Mouse (Mus musculus) retina, postnatal 7 days (tissue): ENCODE data around the gene Rdh16f1.
A peak's percentile ranks its signal among the peaks of the same experiment; 100 is the strongest.

ENCODE experiments used
- DNase-seq: peaks from one replicate; pipeline ENCODE4 v3.0.0-alpha.2; 2012; ENCODE audit warnings: low read depth, low spot score

Rdh16f1 gene

GRCm38 (mm10) chr10:127759181-127760110 is at the start of gene Rdh16f1, which contains the start of gene Rdh1:
TSS of gene Rdh16f1 (plus strand) at chr10:127759787.
TSS of gene Rdh1 (plus strand) at chr10:127759721.
- DNase-seq, result no peak

- no peak for DNase-seq
Measured at GRCm38 (mm10) chr10:127710331-127710730, 49.3 kb upstream of the Rdh16f1 start.

DNA sequence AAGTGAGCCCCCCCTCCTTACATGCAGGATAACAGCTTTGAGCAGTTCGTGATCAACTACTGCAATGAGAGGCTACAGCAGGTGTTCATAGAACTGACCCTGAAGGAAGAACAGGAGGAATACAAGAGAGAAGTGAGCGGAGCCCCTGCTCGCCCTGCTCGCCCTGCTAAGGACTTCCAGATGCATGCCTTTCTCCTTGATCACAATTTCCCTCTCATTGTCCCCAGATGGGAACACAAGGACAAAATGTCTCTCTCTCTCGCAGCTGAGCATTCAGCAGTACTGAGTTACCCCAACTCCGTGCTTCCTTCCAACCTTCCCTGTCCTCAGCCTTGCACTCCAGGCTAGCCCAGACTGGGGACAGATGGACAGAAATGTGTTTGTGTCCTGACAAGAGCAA is 46.9 kb upstream of the Rdh16f1 start:
- DNase-seq, result no peak

- DNase-seq, result no peak
Measured at GRCm38 (mm10) chr10:127721671-127722418, 37.7 kb upstream of the Rdh16f1 start.

DNA sequence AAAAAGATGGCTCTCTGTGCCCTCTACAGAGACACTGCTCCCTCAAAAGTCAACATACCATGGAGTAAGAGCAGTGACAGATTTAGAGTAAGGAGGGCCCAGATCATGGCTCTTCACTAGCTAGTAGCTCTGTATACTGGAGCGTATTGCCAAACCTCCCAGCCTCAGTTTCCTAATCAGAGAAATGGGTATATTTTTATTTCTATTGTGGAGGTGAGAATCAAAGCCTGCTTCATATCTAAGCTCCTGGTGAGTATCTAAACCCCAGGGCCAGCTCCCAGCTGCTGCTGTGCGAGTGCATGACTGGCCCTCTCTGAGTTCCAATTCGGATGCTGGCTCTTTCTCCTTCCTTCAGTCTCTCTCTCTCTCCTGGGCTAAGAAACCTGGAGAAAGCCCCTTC is 35.4 kb upstream of the Rdh16f1 start, which contains the start of gene Tac2:
Gene Tac2, plus strand, starts transcription at position 301 of the 400 bp plus-strand sequence.
- DNase-seq, result no peak

GRCm38 (mm10) chr10:127725136-127725535 is 34.5 kb upstream of the Rdh16f1 start:
- no peak for DNase-seq

DNA sequence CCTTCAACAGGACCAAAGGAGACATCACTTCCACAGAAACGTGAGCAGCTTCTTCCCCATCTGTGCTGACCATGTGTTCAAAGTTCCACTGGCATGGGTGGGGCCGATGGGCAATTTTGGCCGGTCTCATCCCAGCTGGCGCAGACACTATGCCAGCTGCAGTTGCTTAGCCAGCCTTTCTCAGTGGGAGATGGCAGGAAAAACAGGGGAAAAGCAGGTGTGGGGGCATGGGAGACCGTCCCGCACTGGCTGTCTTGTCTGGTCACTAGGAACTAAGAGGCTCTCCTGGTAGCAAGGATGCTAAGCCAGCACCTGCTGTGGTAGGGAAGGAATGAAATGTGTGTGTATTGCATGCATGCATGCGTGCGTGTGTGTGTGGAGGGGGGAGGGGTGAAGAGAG is 31.1 kb upstream of the Rdh16f1 start:
- no peak for DNase-seq

DNA sequence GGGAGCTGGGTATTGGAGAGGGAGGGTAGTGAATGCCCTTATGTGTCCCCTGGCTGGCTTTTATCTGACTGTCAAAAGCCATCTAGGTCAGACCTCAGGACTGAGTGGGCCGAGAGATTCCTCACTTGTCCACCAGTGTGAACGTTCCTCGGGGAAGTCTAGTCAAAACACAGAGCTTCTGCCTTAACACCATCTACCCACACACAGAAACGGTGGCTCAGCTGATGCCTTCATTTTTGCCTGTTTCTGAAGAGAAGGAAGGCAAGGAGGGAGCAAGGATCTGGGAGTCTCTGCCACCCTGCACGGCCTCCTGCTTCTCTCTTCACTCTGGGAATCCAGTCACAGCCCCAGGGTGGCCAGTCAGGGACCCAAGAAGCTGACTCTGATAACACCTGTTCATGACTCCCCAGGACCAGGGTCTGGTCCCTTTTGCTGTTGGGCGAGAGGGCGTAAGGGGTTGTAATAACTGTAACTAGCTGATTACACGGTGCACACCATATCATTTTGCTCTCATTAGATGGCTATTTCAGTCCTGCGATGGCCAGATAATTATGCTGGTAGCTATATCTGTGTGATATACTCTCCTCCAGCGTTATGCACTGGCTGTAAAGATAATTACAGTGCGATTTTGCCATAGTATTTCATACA is 29.2 kb upstream of the Rdh16f1 start:
- DNase-seq, result no peak

GRCm38 (mm10) chr10:127730933-127731310 is 28.7 kb upstream of the Rdh16f1 start:
- no peak for DNase-seq

DNA sequence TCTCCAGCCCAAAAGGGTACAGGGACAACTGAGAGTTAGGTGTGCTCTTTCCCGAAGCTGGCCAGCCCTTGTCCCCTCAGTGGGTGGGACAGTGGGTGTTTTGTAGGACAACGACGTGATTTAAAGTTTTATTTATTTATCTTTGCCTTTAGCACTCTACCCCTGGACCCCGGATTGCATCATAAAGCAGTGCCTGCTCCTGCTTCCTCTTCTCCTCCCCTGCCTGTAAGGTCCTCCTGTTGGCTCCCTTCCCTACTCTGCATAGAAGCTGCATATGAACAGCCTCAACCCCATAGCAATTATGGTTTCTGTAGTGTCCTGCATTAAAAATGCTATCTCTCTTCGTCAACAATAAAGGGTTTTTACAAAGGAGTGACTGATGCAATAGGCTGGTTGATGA is 28.2 kb upstream of the Rdh16f1 start:
- no peak for DNase-seq

DNA sequence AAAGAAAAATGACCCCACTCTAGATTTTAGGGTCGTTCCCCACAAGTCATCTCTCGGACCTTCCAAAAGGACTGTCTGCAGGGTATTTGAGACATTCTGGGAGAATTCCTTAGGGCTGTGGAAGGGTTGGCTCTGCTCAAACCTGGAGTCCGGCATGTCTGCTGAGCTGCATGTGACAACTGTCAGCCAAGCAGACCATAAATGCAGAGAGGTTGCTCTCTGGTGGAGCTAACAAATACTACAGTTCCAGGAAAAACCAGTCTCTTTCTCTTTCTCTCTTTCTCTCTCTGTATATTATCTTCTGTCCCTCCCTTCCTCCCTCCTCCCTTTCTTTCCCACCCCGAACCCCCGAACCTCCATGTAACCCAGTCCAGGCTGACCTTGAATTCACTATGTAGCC is 25.2 kb upstream of the Rdh16f1 start:
- DNase-seq, result no peak

GRCm38 (mm10) chr10:127736266-127736665 is 23.3 kb upstream of the Rdh16f1 start:
- no peak for DNase-seq

DNA sequence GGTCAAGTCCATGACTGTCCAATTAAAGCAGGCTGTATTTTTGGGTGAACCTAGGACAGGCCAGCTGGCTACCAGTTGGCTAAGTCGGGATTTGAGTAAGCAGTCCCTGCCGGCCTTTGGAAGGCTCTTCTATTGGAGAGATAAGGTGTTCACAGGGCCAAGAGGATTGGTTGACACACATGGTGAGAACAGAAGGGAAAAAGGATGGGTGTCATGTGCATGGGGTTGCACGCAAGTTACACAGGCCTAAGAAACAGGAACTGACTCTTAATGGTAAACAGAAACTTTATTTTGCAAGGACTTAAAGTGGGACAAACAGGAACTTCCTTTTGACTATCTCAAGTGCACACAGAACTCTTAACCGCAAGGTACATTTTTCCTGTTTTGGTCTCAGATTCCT is 22.7 kb upstream of the Rdh16f1 start:
- no peak for DNase-seq

- no peak for DNase-seq
Measured at GRCm38 (mm10) chr10:127737552-127737951, 22.0 kb upstream of the Rdh16f1 start.

DNA sequence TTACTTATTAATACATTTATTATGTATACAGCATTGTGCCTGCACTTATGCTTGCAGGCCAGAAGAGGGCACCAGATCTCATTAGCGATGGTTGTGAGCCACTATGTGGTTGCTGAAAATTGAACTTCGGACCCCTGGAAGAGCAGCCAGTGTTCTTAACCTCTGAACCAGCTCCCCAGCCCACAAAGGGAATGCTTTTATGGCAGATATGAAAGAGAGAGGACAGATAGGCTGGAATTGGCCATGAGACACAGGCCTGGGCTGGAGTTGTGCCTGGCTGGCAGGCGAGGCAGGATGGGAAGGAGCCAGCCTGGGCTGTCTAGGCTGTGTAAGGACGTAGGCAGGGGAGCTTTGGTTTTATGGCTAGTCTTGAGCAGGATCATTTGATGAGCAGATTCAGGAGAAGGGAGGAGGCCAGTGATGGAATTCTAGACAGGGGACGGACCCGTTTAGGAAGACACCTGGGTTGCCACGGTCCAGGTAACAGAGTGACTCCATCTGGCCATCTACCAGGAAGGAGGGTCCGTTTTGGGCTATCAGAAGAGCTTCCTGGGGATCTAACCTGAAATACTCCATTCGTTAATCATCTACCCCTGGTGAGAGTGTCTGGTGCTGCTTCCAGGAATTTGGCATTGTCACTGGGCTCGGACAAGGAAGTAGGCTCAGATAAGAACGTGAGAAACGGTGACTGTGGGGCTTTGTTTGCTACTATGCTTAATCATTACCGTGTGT is 21.3 kb upstream of the Rdh16f1 start:
- no peak for DNase-seq

DNA sequence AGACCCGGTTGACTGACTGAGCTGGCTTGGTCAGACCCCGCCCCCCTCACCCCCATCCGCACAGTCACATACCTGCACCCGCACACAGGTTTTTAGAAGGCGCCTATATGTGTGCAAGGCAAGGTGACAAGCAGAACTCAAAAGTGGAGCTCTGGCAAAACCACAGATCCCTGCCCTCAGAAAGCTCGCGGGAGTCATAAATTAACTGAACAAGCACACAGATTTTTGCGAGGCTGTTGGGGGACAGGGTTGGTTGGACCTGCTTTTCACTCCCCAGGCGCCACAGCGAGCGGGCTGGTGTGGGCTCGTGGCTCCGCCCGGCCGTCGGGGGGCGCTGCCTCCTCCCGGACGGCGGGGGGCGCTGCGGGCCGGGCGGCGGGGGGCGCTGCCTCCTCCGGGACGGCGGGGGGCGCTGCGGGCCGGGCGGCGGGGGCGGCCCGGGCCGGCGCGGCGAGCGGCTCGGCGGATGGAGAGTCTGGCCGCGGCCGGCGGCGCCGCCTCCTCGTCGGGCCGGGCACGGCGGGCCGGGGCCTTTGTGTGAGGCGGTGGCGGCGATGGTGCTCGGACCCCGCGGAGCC is 20.4 kb upstream of the Rdh16f1 start, which contains the start of gene Zbtb39:
Gene Zbtb39, plus strand, starts transcription at position 456 of the 578 bp plus-strand sequence.
- DNase-seq, result peak; percentile 70

- no peak for DNase-seq
Measured at GRCm38 (mm10) chr10:127739661-127740161, 19.9 kb upstream of the Rdh16f1 start.

DNA sequence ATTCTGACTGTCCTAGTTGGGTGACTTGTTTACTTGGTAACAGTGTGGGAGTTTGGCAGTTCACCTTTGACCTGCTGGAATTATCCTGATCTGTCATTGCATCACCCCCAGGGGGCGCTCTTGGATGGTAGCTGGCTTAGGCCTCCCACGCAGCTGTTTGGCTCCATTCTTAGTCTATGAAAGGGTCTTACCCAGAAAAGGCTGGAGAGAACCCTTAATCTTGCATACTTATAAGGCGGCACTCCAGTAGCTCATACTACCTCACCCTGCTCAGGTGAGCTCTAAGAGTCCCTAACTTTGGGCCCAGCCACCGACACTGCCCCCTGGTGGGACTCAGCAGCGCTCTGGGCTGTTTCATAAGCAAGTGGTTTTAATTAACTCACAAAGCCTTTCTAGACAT is 14.9 kb upstream of the Rdh16f1 start:
- no peak for DNase-seq

- DNase-seq, result no peak
Measured at GRCm38 (mm10) chr10:127745886-127746285, 13.7 kb upstream of the Rdh16f1 start.

DNA sequence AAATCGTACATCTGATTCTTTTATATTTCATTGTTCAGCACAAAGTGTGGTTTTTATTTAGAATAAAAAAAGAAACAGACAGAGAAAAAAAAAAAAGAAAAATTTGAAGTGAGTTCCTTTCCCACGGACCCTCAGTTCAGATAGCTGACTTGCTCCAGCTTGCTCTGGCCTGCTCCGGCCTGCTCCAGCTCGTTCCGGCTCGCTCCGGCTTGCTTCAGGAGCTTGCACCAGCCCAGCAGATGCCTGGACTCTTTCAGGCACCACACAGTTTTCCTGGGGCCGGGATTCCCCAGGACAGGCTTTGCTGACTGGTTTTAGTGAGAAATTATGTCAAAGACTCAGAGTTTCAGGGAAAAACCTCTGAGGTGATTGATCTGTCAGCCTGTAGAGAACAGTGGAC is 12.3 kb upstream of the Rdh16f1 start:
- no peak for DNase-seq
